Mouse (Mus musculus) MEL (cell line): ENCODE data around the gene Iqcm. TPM values are rescaled to one million over a fixed set of nuclear protein-coding genes. Genes with fewer than 3 reads are reported as not detected.

Experiments
- DNase-seq: peaks from one replicate; pipeline ENCODE4 v3.0.0; 2011; ENCODE audit warnings: low read depth, low spot score
- H3K27ac ChIP-seq: 2 replicates; pipeline ENCODE4 v1.5.1; 2012; ENCODE audit warnings: low read depth, mild to moderate bottlenecking, control low read depth, low read length, moderate library complexity; ENCODE audit not compliant: control insufficient read depth
- H3K27me3 ChIP-seq, 2 experiments: fragments of 150-350 bp in 1 of 2; sonication (generic) in 1 of 2; 2 replicates each; pipeline ENCODE4 v1.6.1; 2012; ENCODE audit warnings: low read length in 2 of 2, mild to moderate bottlenecking in 2 of 2, improper control_type of control experiment in 1 of 2, moderate library complexity in 1 of 2; ENCODE audit not compliant: insufficient read depth in 2 of 2, control insufficient read depth in 1 of 2
- H3K36me3 ChIP-seq, 2 experiments: 2 replicates each; pipeline ENCODE4 v1.6.1; 2012 to 2014; ENCODE audit warnings: low read length in 2 of 2, improper control_type of control experiment in 1 of 2, inconsistent platforms in 1 of 2, mild to moderate bottlenecking in 1 of 2; ENCODE audit not compliant: insufficient read depth in 2 of 2, control insufficient read depth in 1 of 2
- H3K4me1 ChIP-seq, 2 experiments: fragments of 150-350 bp in 1 of 2; sonication (generic) in 1 of 2; 2 replicates each; pipeline ENCODE4 v1.6.1; 2012; ENCODE audit warnings: low read length in 2 of 2, improper control_type of control experiment in 1 of 2, mild to moderate bottlenecking in 1 of 2; ENCODE audit not compliant: insufficient read depth in 2 of 2, control insufficient read depth in 1 of 2
- H3K4me3 ChIP-seq, 2 experiments: fragments of 150-350 bp in 1 of 2; sonication (generic) in 1 of 2; 2 replicates each; pipeline ENCODE4 v1.5.1; 2012; ENCODE audit warnings: low read depth in 2 of 2, low read length in 2 of 2, mild to moderate bottlenecking in 2 of 2, moderate library complexity in 2 of 2, control low read depth in 1 of 2, improper control_type of control experiment in 1 of 2; ENCODE audit not compliant: control insufficient read depth in 1 of 2, insufficient read depth in 1 of 2
- H3K79me2 ChIP-seq: 2 replicates; pipeline ENCODE4 v1.6.1; 2012; ENCODE audit warnings: mild to moderate bottlenecking, low read length, moderate library complexity; ENCODE audit not compliant: control insufficient read depth, poor library complexity, insufficient read depth
- H3K9ac ChIP-seq: 2 replicates; pipeline ENCODE4 v1.6.1; 2012; ENCODE audit warnings: low read depth, mild to moderate bottlenecking, control low read depth, low read length, moderate library complexity; ENCODE audit not compliant: control insufficient read depth, poor library complexity, severe bottlenecking
- H3K9me3 ChIP-seq: fragments of 150-350 bp; sonication (generic); replicated peaks from 2 replicates; pipeline ENCODE4 v1.6.1; 2012; ENCODE audit warnings: mild to moderate bottlenecking, low read length, improper control_type of control experiment, moderate library complexity; ENCODE audit not compliant: insufficient read depth
- CTCF ChIP-seq, 3 experiments: IDR thresholded peaks in 2 of 3; conservative IDR thresholded peaks in 1 of 3; 2 replicates each; pipeline ENCODE4 v1.5.1; 2011 to 2012; ENCODE audit warnings: low read length in 3 of 3, low read depth in 2 of 3, mild to moderate bottlenecking in 2 of 3, improper control_type of control experiment in 1 of 3, inconsistent platforms in 1 of 3, mixed read lengths in 1 of 3, moderate library complexity in 1 of 3; ENCODE audit not compliant: control insufficient read depth in 1 of 3, insufficient read depth in 1 of 3, poor library complexity in 1 of 3, severe bottlenecking in 1 of 3
- E2F4 ChIP-seq: IDR thresholded peaks from 2 replicates; pipeline ENCODE4 v1.6.1; 2011; ENCODE audit warnings: low read depth, low read length, improper control_type of control experiment, borderline replicate concordance
- ELF1 ChIP-seq: IDR thresholded peaks from 2 replicates; pipeline ENCODE4 v1.6.1; 2014; ENCODE audit warnings: low read depth, mild to moderate bottlenecking, inconsistent platforms, low read length, improper control_type of control experiment, moderate library complexity
- EP300 ChIP-seq, 2 experiments: IDR thresholded peaks; 2 replicates each; pipeline ENCODE4 v1.6.1; 2011; ENCODE audit warnings: improper control_type of control experiment in 2 of 2, low read length in 2 of 2, low read depth in 1 of 2, mild to moderate bottlenecking in 1 of 2
- ETS1 ChIP-seq: IDR thresholded peaks from 2 replicates; pipeline ENCODE4 v1.6.1; 2012; ENCODE audit warnings: low read depth, mild to moderate bottlenecking, inconsistent platforms, low read length, improper control_type of control experiment, moderate library complexity
- MAX ChIP-seq: IDR thresholded peaks from 2 replicates; pipeline ENCODE4 v1.6.1; 2011; ENCODE audit warnings: low read length, improper control_type of control experiment
- MEF2A ChIP-seq: IDR thresholded peaks from 2 replicates; pipeline ENCODE4 v1.6.1; 2014; ENCODE audit warnings: low read depth, mild to moderate bottlenecking, inconsistent platforms, low read length, improper control_type of control experiment; ENCODE audit not compliant: poor library complexity, insufficient replicate concordance, severe bottlenecking; ENCODE audit errors: extremely low read depth
- MXI1 ChIP-seq: IDR thresholded peaks from 2 replicates; pipeline ENCODE4 v1.6.1; 2011; ENCODE audit warnings: mild to moderate bottlenecking, low read depth, low read length, improper control_type of control experiment
- MYB ChIP-seq: IDR thresholded peaks from 2 replicates; pipeline ENCODE4 v1.6.1; 2011; ENCODE audit warnings: mild to moderate bottlenecking, low read depth, low read length, improper control_type of control experiment
- MYC ChIP-seq: IDR thresholded peaks from 2 replicates; pipeline ENCODE4 v1.6.1; 2011; ENCODE audit warnings: low read depth, mild to moderate bottlenecking, low read length, improper control_type of control experiment, moderate library complexity
- NELFE ChIP-seq: IDR thresholded peaks from 2 replicates; pipeline ENCODE4 v1.6.1; 2011; ENCODE audit warnings: low read depth, low read length, improper control_type of control experiment
- POLR2A ChIP-seq, 2 experiments: IDR thresholded peaks; 2 replicates each; pipeline ENCODE4 v1.6.1; 2011 to 2012; ENCODE audit warnings: low read length in 2 of 2, mild to moderate bottlenecking in 2 of 2, control low read depth in 1 of 2, improper control_type of control experiment in 1 of 2, low read depth in 1 of 2, moderate library complexity in 1 of 2; ENCODE audit not compliant: control insufficient read depth in 1 of 2, insufficient read depth in 1 of 2, poor library complexity in 1 of 2
- POLR2AphosphoS2 ChIP-seq: IDR thresholded peaks from 2 replicates; pipeline ENCODE4 v1.6.1; 2011; ENCODE audit warnings: low read length, improper control_type of control experiment
- RAD21 ChIP-seq: IDR thresholded peaks from 2 replicates; pipeline ENCODE4 v1.6.1; 2011; ENCODE audit warnings: mild to moderate bottlenecking, low read depth, low read length, improper control_type of control experiment
- SMC3 ChIP-seq: IDR thresholded peaks from 2 replicates; pipeline ENCODE4 v1.6.1; 2011; ENCODE audit warnings: low read depth, low read length, improper control_type of control experiment
- TBP ChIP-seq: IDR thresholded peaks from 2 replicates; pipeline ENCODE4 v1.8.0; 2011; ENCODE audit warnings: low read depth, low read length, improper control_type of control experiment
- TCF12 ChIP-seq: IDR thresholded peaks from 2 replicates; pipeline ENCODE4 v1.6.1; 2014; ENCODE audit warnings: low read depth, mild to moderate bottlenecking, inconsistent platforms, low read length, improper control_type of control experiment, moderate library complexity
- UBTF ChIP-seq: IDR thresholded peaks from 2 replicates; pipeline ENCODE4 v1.6.1; 2012; ENCODE audit warnings: low read depth, mild to moderate bottlenecking, inconsistent platforms, low read length, improper control_type of control experiment, moderate library complexity, borderline replicate concordance; ENCODE audit not compliant: insufficient read depth
- USF2 ChIP-seq, 2 experiments: IDR thresholded peaks; 2 replicates each; pipeline ENCODE4 v1.6.1; 2011 to 2012; ENCODE audit warnings: improper control_type of control experiment in 2 of 2, low read length in 2 of 2, borderline replicate concordance in 1 of 2, inconsistent platforms in 1 of 2, low read depth in 1 of 2, mild to moderate bottlenecking in 1 of 2; ENCODE audit not compliant: insufficient read depth in 1 of 2
- ZC3H11A ChIP-seq: IDR thresholded peaks from 2 replicates; pipeline ENCODE4 v1.6.1; 2012; ENCODE audit warnings: low read depth, mild to moderate bottlenecking, inconsistent platforms, low read length, improper control_type of control experiment
- ZMIZ1 ChIP-seq: IDR thresholded peaks from 2 replicates; pipeline ENCODE4 v1.6.1; 2012; ENCODE audit warnings: low read depth, mild to moderate bottlenecking, inconsistent platforms, low read length, improper control_type of control experiment, moderate library complexity
- polyA plus RNA-seq, 2 experiments: library from polyadenylated mRNA; stranded (reverse) in 1 of 2; unstranded in 1 of 2; fragments of >175 nt in 1 of 2; fragments of >200 nt in 1 of 2; gene quantifications; 2 replicates each; pipeline versions ENCODE4 v1.2.1 to v1.2.4; 2012; ENCODE audit warnings: low replicate concordance in 2 of 2, low read depth in 1 of 2; ENCODE audit not compliant: insufficient read length in 2 of 2, insufficient read depth in 1 of 2, missing spikeins in 1 of 2
- total RNA-seq: library from RNA; depleted of rRNA; stranded (reverse); fragments of 300-350 nt; gene quantifications from 2 replicates; pipeline ENCODE4 v1.2.3, GENCODE M21; 2012

The Iqcm gene
- total and polyA plus RNA-seq, 3 experiments: not detected

- Histone ChIP-seq H3K36me3 (no peaks in the 10 kb centered on the region), H3K27me3 (no peaks in the 10 kb centered on the region), H3K79me2 (no peaks in the 10 kb centered on the region), H3K9me3 (no peaks in the 10 kb centered on the region), H3K9ac (no peak overlapping the region), H3K27ac (no peak overlapping the region), H3K4me3 (no peak overlapping the region), H3K4me1 (no peaks in the 10 kb centered on the region)
- no peak for TF ChIP-seq POLR2A (IDR thresholded peaks at IDR 0.05; ENCODE audit: control insufficient read depth in 1 of 2, insufficient read depth in 1 of 2, low read depth in 1 of 2, low read length in 2 of 2, poor library complexity in 1 of 2)
- no peak for TF ChIP-seq MAX
- no peak for TF ChIP-seq ETS1
- no peak for TF ChIP-seq MXI1
- TF ChIP-seq USF2 (IDR thresholded peaks at IDR 0.05; ENCODE audit: borderline replicate concordance in 1 of 2, insufficient read depth in 1 of 2, low read depth in 1 of 2, low read length in 2 of 2): no peak
- TF ChIP-seq MYC: no peak
- TF ChIP-seq EP300 (IDR thresholded peaks at IDR 0.05; ENCODE audit: low read depth in 1 of 2, low read length in 2 of 2): no peak
- no peak for TF ChIP-seq ZMIZ1
- no peak for TF ChIP-seq E2F4
- no peak for TF ChIP-seq MEF2A
- TF ChIP-seq ELF1: no peak
- no peak for TF ChIP-seq MYB
- no peak for TF ChIP-seq POLR2AphosphoS2
- TF ChIP-seq UBTF: no peak
- TF ChIP-seq CTCF (IDR thresholded peaks at IDR 0.05 in 2 of 3, conservative IDR thresholded peaks at IDR 0.05 in 1 of 3; ENCODE audit: control insufficient read depth in 1 of 3, insufficient read depth in 1 of 3, low read depth in 2 of 3, low read length in 3 of 3, poor library complexity in 1 of 3, severe bottlenecking in 1 of 3): no peak
- TF ChIP-seq RAD21: no peak
- no peak for TF ChIP-seq SMC3
- no peak for TF ChIP-seq NELFE
- no peak for TF ChIP-seq TBP
- DNase-seq: no peak
These were observed 210.8 kb downstream of the Iqcm start for GRCm38 (mm10) chr8:75659287-75659686.

- H3K79me2 ChIP-seq: no peaks in the 10 kb centered on the region
- no peaks in the 10 kb centered on the region for H3K36me3 ChIP-seq
- no peak overlapping the region for H3K27ac ChIP-seq
- no peaks in the 10 kb centered on the region for H3K9me3 ChIP-seq
- H3K4me1 ChIP-seq: no peaks in the 10 kb centered on the region
- H3K27me3 ChIP-seq: no peaks in the 10 kb centered on the region
- no peak overlapping the region for H3K4me3 ChIP-seq
- no peak overlapping the region for H3K9ac ChIP-seq
- TF ChIP-seq POLR2AphosphoS2 (no peak), EP300 (IDR thresholded peaks at IDR 0.05; ENCODE audit: low read depth in 1 of 2, low read length in 2 of 2) (no peak), E2F4 (no peak), MAX (no peak), ZC3H11A (no peak), TCF12 (no peak)
- DNase-seq: no peak
These were observed 298.1 kb downstream of the Iqcm start for GRCm38 (mm10) chr8:75746561-75746960.
